24 mouse cellular contexts compared by ENCODE assay signal in the genomic region with DNA sequence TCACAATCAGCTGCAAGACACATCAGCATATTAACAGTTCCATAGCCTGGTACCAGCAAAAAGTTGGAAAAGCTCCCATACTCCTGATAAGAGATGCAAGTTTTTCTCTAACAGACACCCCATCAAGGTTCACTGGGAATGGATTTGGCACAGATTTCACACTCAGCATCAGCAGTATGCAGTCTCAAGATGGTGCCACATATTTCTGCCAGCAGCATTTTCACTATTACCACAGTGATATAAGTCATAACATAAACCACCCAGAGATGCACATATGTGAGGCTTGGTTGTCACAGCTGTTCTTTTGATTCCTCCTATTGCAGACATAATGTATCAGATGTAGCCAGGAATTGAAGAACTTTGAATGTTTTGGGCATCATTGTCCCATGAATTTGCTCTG.
DNase-seq lines count a peak whose midpoint lies in the region; ATAC-seq lines count a peak whose summit lies in the region.
"Had no signal": no experiment of that assay in that cellular context is flagged by ENCODE, and none has a peak within 500 bp of the region (broad histone marks: within the 10 kb centered on the region; RNA-seq: fewer than 3 reads in every experiment).

No protein-coding gene starts in this region.

- H3K9ac ChIP-seq in forebrain, embryonic 13.5 days, result no peak overlapping the region
- H3K9ac ChIP-seq in forebrain, embryonic 16.5 days (replicated peaks; ENCODE audit: low read depth, low read length), result no peak overlapping the region
- no peak overlapping the region for H3K9ac ChIP-seq in forebrain, embryonic 12.5 days
- H3K9ac ChIP-seq: embryonic facial prominence, embryonic 12.5 days had no signal

- no peak overlapping the region for H3K4me2 ChIP-seq in forebrain, embryonic 13.5 days
- no peak overlapping the region for H3K4me2 ChIP-seq in forebrain, embryonic 16.5 days (ENCODE audit: low read length)
- H3K4me2 ChIP-seq in forebrain, embryonic 12.5 days, result no peak overlapping the region
- H3K4me2 ChIP-seq: embryonic facial prominence, embryonic 12.5 days had no signal

- H3K27me3 ChIP-seq in forebrain, embryonic 13.5 days, result no peaks in the 10 kb centered on the region
- no peaks in the 10 kb centered on the region for H3K27me3 ChIP-seq in forebrain, embryonic 10.5 days (ENCODE audit: poor library complexity, severe bottlenecking)
- H3K27me3 ChIP-seq in forebrain, embryonic 16.5 days (replicated peaks; ENCODE audit: control insufficient read depth, insufficient read depth, low read length), result no peaks in the 10 kb centered on the region
- H3K27me3 ChIP-seq in forebrain, embryonic 12.5 days, result no peaks in the 10 kb centered on the region
- H3K27me3 ChIP-seq: CH12.LX; embryonic facial prominence, embryonic 12.5 days; Patski had no signal

- no peaks in the 10 kb centered on the region for H3K9me3 ChIP-seq in forebrain, embryonic 13.5 days (replicated peaks)
- H3K9me3 ChIP-seq in forebrain, embryonic 10.5 days, result no peaks in the 10 kb centered on the region
- H3K9me3 ChIP-seq in forebrain, embryonic 16.5 days (ENCODE audit: control insufficient read depth, low read length), result no peaks in the 10 kb centered on the region
- H3K9me3 ChIP-seq in forebrain, embryonic 12.5 days, result no peaks in the 10 kb centered on the region
- H3K9me3 ChIP-seq: embryonic facial prominence, embryonic 10.5 days; embryonic facial prominence, embryonic 12.5 days; G1E had no signal

- no peak overlapping the region for H3K27ac ChIP-seq in forebrain, embryonic 13.5 days
- H3K27ac ChIP-seq in forebrain, embryonic 10.5 days, result no peak overlapping the region
- H3K27ac ChIP-seq in forebrain, embryonic 16.5 days (ENCODE audit: low read length), result no peak overlapping the region
- no peak overlapping the region for H3K27ac ChIP-seq in forebrain, embryonic 12.5 days
- H3K27ac ChIP-seq: embryonic facial prominence, embryonic 10.5 days; embryonic facial prominence, embryonic 12.5 days had no signal

- H3K36me3 ChIP-seq in forebrain, embryonic 13.5 days (ENCODE audit: poor library complexity, severe bottlenecking), result no peaks in the 10 kb centered on the region
- H3K36me3 ChIP-seq in forebrain, embryonic 10.5 days (replicated peaks), result no peaks in the 10 kb centered on the region
- H3K36me3 ChIP-seq in forebrain, embryonic 16.5 days (ENCODE audit: control insufficient read depth, insufficient read depth), result no peaks in the 10 kb centered on the region
- no peaks in the 10 kb centered on the region for H3K36me3 ChIP-seq in forebrain, embryonic 12.5 days (replicated peaks)
- H3K36me3 ChIP-seq: embryonic facial prominence, embryonic 10.5 days; embryonic facial prominence, embryonic 12.5 days; G1E had no signal

- DNase-seq in forebrain, embryonic 10.5 days (ENCODE audit: extremely low spot score, low spot score), result no peak
- DNase-seq in layer of hippocampus, adult 9-11 months, result peak; percentile 3
- DNase-seq in layer of hippocampus, adult 8-10 months (ENCODE audit: low spot score in 2 of 2), result no peak
- DNase-seq in brain, adult 2 months (ENCODE audit: low read depth, low spot score), result peak; percentile 8
- no peak for DNase-seq in thymus, postnatal 25 days
- DNase-seq: adrenal gland, adult 8-10 months; adrenal gland, postnatal 14 days; adrenal gland, postnatal 36 days; cerebellum, adult 11-12 months; cerebellum, adult 2 months; cerebellum, adult 9-10 months; cerebellum, postnatal 10 days; cerebellum, postnatal 25 days had no signal

- no peaks in the 10 kb centered on the region for H3K4me1 ChIP-seq in forebrain, embryonic 13.5 days
- no peaks in the 10 kb centered on the region for H3K4me1 ChIP-seq in forebrain, embryonic 10.5 days
- no peaks in the 10 kb centered on the region for H3K4me1 ChIP-seq in forebrain, embryonic 16.5 days (replicated peaks; ENCODE audit: control insufficient read depth, insufficient read depth, low read length)
- no peaks in the 10 kb centered on the region for H3K4me1 ChIP-seq in forebrain, embryonic 12.5 days
- H3K4me1 ChIP-seq: embryonic facial prominence, embryonic 10.5 days; embryonic facial prominence, embryonic 12.5 days had no signal

- ATAC-seq in forebrain, embryonic 13.5 days, result peak; percentile 41; the same call in 1 of the 2 replicates
- ATAC-seq in forebrain, embryonic 16.5 days, result peak; percentile 65; the same call in 1 of the 2 replicates
- no peak for ATAC-seq in forebrain, embryonic 12.5 days (ENCODE audit: low FRiP score)
- ATAC-seq: activated CD4-positive, CD25-positive, alpha-beta regulatory T cell, adult 4 months; CD4-positive, CD25-positive, alpha-beta regulatory T cell, adult 4 months; Patski had no signal

- no peak overlapping the region for H3K4me3 ChIP-seq in forebrain, embryonic 13.5 days
- no peak overlapping the region for H3K4me3 ChIP-seq in forebrain, embryonic 10.5 days
- no peak overlapping the region for H3K4me3 ChIP-seq in forebrain, embryonic 16.5 days (replicated peaks; ENCODE audit: low read length)
- H3K4me3 ChIP-seq in forebrain, embryonic 12.5 days (replicated peaks), result no peak overlapping the region
- H3K4me3 ChIP-seq: embryonic facial prominence, embryonic 10.5 days; embryonic facial prominence, embryonic 12.5 days; erythroblast, embryonic 14.5 days had no signal

Comparison
In these comparisons a context has a peak if more than half of its experiments do, and no peak if none do; other contexts are left out.
1. DNase-seq: peak in layer of hippocampus, adult 9-11 months (single experiment) and brain, adult 2 months (single experiment); none in forebrain, embryonic 10.5 days (single experiment), layer of hippocampus, adult 8-10 months (0 of 2) and thymus, postnatal 25 days (single experiment).